Mouse (Mus musculus) lung, postnatal 0 days (tissue): Measurements from ENCODE around the gene Pnn.

Experiments used
- CTCF ChIP-seq: IDR thresholded peaks from 2 replicates; pipeline ENCODE4 v1.5.1; 2016; ENCODE audit warnings: antibody characterized with exemption, mild to moderate bottlenecking
- EP300 ChIP-seq: IDR thresholded peaks from 2 replicates; pipeline ENCODE4 v1.6.1; 2016; ENCODE audit warnings: antibody characterized with exemption, mild to moderate bottlenecking, control low read depth

- TF ChIP-seq CTCF (no peak), EP300 (no peak)
Measured at GRCm38 (mm10) chr12:59065776-59066175, 908 bp upstream of the Pnn start.
